Mouse (Mus musculus) cortical plate, adult 2 months (tissue): ENCODE results near the gene Zbtb22.
"Not testable (repeated sequence)": the region's sequence is repeated elsewhere in the genome, so short reads cannot be mapped to it uniquely, and the experiment has no call there.

Source experiments
- CTCF ChIP-seq: fragments of 200-500 bp; IDR thresholded peaks from 2 replicates; pipeline ENCODE4 v1.5.1; 2011; ENCODE audit warnings: mild to moderate bottlenecking, control low read depth, low read length; ENCODE audit not compliant: insufficient read depth; ENCODE audit errors: extremely low read depth
- POLR2A ChIP-seq: fragments of 200-500 bp; IDR thresholded peaks from 2 replicates; pipeline ENCODE4 v1.6.1; 2011; ENCODE audit warnings: mild to moderate bottlenecking, low read length, control low read depth; ENCODE audit not compliant: insufficient read depth; ENCODE audit errors: extremely low read depth

DNA sequence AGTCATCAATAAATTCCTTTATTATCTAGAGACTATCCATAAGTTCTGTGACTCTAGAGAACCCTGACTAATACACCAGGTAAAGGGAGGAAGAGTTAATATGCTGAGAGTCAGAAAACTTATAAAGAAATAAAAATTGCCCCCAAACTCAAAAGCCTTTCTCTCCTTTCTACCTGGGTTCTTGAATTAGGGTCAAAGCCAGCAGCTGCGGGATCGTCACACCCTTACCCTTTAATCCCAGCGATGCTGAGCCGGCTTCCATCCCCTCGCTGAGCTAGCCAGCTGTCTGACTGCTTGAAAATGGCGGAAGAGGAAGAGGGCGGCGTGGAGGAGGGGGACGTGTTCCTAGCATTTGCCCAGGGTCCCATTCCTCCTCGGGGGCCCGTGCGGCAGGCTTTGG, 42.2 kb upstream of the Zbtb22 start, which contains the start of gene Gm7029:
- not testable (repeated sequence) for TF ChIP-seq CTCF, POLR2A
